Mouse (Mus musculus): ENCODE measurements around the gene Olfr1423. TPM values are rescaled to one million over a fixed set of nuclear protein-coding genes. Genes with fewer than 3 reads are reported as not detected.

Olfr1423 gene
- total and polyA plus RNA-seq, 2 experiments from 2014 or later: not detected

GRCm38 (mm10) chr19:12013228-12013627 is 27.9 kb downstream of the Olfr1423 start:
- ATAC-seq (ENCODE audit: low FRiP score) (no peak), DNase-seq (ENCODE audit: low spot score) (no peak)
- 1% methylated on average over 10 of the region's 12 CpGs for WGBS
- no peak overlapping the region for H3K27ac ChIP-seq (ENCODE audit: low read depth, low read length)
- H3K36me3 ChIP-seq (ENCODE audit: insufficient read depth, low read length): no peaks in the 10 kb centered on the region
- no peaks in the 10 kb centered on the region for H3K27me3 ChIP-seq (ENCODE audit: insufficient read depth, low read length)
- peak overlapping the region; percentile 68 for H3K4me2 ChIP-seq (ENCODE audit: low read depth, low read length, poor library complexity, severe bottlenecking)
- TF ChIP-seq CTCF (IDR thresholded peaks at IDR 0.05): no peak
- H3K4me3 ChIP-seq (ENCODE audit: low read depth, low read length): peak overlapping the region; percentile 59
- no peak overlapping the region for H3K9ac ChIP-seq (replicated peaks; ENCODE audit: low read length, poor library complexity, severe bottlenecking)
- no peaks in the 10 kb centered on the region for H3K9me3 ChIP-seq (ENCODE audit: low read length)
- no peaks in the 10 kb centered on the region for H3K4me1 ChIP-seq (ENCODE audit: insufficient read depth, low read length)

GRCm38 (mm10) chr19:12012615-12013014 is 28.5 kb downstream of the Olfr1423 start:
- ATAC-seq (ENCODE audit: low FRiP score) (no peak), DNase-seq (ENCODE audit: low spot score) (no peak)
- Histone ChIP-seq H3K4me2 (ENCODE audit: low read depth, low read length, poor library complexity, severe bottlenecking) (peak overlapping the region; percentile 68), H3K4me3 (ENCODE audit: low read depth, low read length) (peak overlapping the region; percentile 59), H3K4me1 (ENCODE audit: insufficient read depth, low read length) (no peaks in the 10 kb centered on the region), H3K27me3 (ENCODE audit: insufficient read depth, low read length) (no peaks in the 10 kb centered on the region), H3K9ac (replicated peaks; ENCODE audit: low read length, poor library complexity, severe bottlenecking) (no peak overlapping the region), H3K27ac (ENCODE audit: low read depth, low read length) (no peak overlapping the region), H3K36me3 (ENCODE audit: insufficient read depth, low read length) (no peaks in the 10 kb centered on the region), H3K9me3 (ENCODE audit: low read length) (no peaks in the 10 kb centered on the region)
- TF ChIP-seq CTCF (IDR thresholded peaks at IDR 0.05): no peak
- under 1% methylated on average over 10 of the region's 10 CpGs for WGBS

GRCm38 (mm10) chr19:12011560-12012556 is 29.3 kb downstream of the Olfr1423 start:
- DNase-seq (ENCODE audit: low spot score): peak; percentile 94
- TF ChIP-seq CTCF (IDR thresholded peaks at IDR 0.05): peak; percentile 78
- Histone ChIP-seq H3K36me3 (ENCODE audit: insufficient read depth, low read length) (no peaks in the 10 kb centered on the region), H3K27ac (ENCODE audit: low read depth, low read length) (peak overlapping the region; percentile 44), H3K9me3 (ENCODE audit: low read length) (no peaks in the 10 kb centered on the region), H3K27me3 (ENCODE audit: insufficient read depth, low read length) (no peaks in the 10 kb centered on the region), H3K4me1 (ENCODE audit: insufficient read depth, low read length) (no peaks in the 10 kb centered on the region), H3K4me2 (ENCODE audit: low read depth, low read length, poor library complexity, severe bottlenecking) (peak overlapping the region; percentile 68), H3K9ac (replicated peaks; ENCODE audit: low read length, poor library complexity, severe bottlenecking) (no peak overlapping the region; the same call in 1 of the 2 replicates), H3K4me3 (ENCODE audit: low read depth, low read length) (peak overlapping the region; percentile 59)
- peak; percentile 81 for ATAC-seq (ENCODE audit: low FRiP score)
- WGBS: under 1% methylated on average over 49 of the region's 49 CpGs

GRCm38 (mm10) chr19:12010916-12011559 is 30.1 kb downstream of the Olfr1423 start:
- ATAC-seq (ENCODE audit: low FRiP score): peak; percentile 78
- Histone ChIP-seq H3K4me3 (ENCODE audit: low read depth, low read length) (peak overlapping the region; percentile 59), H3K36me3 (ENCODE audit: insufficient read depth, low read length) (no peaks in the 10 kb centered on the region), H3K27me3 (ENCODE audit: insufficient read depth, low read length) (no peaks in the 10 kb centered on the region), H3K4me2 (ENCODE audit: low read depth, low read length, poor library complexity, severe bottlenecking) (peak overlapping the region; percentile 68), H3K27ac (ENCODE audit: low read depth, low read length) (peak overlapping the region; percentile 82), H3K9me3 (ENCODE audit: low read length) (no peaks in the 10 kb centered on the region), H3K4me1 (ENCODE audit: insufficient read depth, low read length) (no peaks in the 10 kb centered on the region), H3K9ac (replicated peaks; ENCODE audit: low read length, poor library complexity, severe bottlenecking) (peak overlapping the region; percentile 71)
- DNase-seq (ENCODE audit: low spot score): peak; percentile 97
- under 1% methylated on average over 26 of the region's 26 CpGs for WGBS
- no peak for TF ChIP-seq CTCF (IDR thresholded peaks at IDR 0.05)

GRCm38 (mm10) chr19:12010281-12010771 is 30.8 kb downstream of the Olfr1423 start:
- no peaks in the 10 kb centered on the region for H3K36me3 ChIP-seq (ENCODE audit: insufficient read depth, low read length)
- H3K9me3 ChIP-seq (ENCODE audit: low read length): no peaks in the 10 kb centered on the region
- ATAC-seq (ENCODE audit: low FRiP score) (peak; percentile 24), DNase-seq (ENCODE audit: low spot score) (peak; percentile 62)
- H3K4me3 ChIP-seq (ENCODE audit: low read depth, low read length): peak overlapping the region; percentile 59
- no peaks in the 10 kb centered on the region for H3K4me1 ChIP-seq (ENCODE audit: insufficient read depth, low read length)
- H3K27ac ChIP-seq (ENCODE audit: low read depth, low read length): peak overlapping the region; percentile 82
- peak overlapping the region; percentile 68 for H3K4me2 ChIP-seq (ENCODE audit: low read depth, low read length, poor library complexity, severe bottlenecking)
- no peak for TF ChIP-seq CTCF (IDR thresholded peaks at IDR 0.05)
- H3K27me3 ChIP-seq (ENCODE audit: insufficient read depth, low read length): no peaks in the 10 kb centered on the region
- WGBS: under 1% methylated on average over 24 of the region's 24 CpGs
- peak overlapping the region; percentile 71 for H3K9ac ChIP-seq (replicated peaks; ENCODE audit: low read length, poor library complexity, severe bottlenecking)

Data from midbrain, postnatal 0 days (tissue).